Mouse (Mus musculus) right cerebral cortex, adult 2 months (tissue): ENCODE results near the gene Ppp1ca.

ENCODE experiments used
- DNase-seq, 2 experiments: peaks; one replicate each; pipeline ENCODE4 v3.0.0; 2021 to 2022; ENCODE audit warnings: low spot score in 2 of 2

Gene Ppp1ca

DNA sequence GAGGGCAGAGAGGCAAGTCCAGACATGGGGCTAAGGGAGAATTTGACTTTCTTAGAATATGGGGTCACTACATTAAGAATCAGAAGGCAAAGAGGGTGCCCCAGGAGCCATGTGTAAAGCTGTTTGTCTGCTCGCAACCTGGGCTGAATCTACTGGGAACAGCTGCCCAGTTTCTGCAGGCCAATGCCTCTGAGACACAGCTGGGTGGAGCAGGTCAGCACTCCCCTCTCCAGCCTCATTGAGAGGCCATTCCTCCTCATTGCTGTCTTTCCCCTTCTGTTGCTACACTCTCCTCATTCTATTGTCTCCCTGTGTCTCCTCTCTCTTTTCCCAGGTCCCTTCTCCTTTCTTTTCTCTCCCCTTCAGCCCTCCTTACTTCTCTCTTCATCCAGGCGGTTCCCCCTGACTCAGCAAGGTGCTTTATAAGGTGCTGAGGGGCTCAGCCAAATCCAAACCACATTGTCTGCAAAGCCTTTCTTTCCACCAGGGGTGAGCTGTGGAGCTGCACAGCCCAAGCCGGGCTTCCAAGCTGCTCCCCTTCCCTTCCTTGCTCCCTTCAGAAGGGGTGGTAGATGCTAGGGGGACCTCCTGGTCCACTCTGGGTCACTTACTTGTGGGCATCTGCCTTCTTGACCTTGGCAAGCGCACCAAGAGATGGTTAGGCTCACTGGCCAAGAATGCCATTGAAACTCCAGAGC, 20.2 kb downstream of the Ppp1ca start:
- no peak for DNase-seq

DNA sequence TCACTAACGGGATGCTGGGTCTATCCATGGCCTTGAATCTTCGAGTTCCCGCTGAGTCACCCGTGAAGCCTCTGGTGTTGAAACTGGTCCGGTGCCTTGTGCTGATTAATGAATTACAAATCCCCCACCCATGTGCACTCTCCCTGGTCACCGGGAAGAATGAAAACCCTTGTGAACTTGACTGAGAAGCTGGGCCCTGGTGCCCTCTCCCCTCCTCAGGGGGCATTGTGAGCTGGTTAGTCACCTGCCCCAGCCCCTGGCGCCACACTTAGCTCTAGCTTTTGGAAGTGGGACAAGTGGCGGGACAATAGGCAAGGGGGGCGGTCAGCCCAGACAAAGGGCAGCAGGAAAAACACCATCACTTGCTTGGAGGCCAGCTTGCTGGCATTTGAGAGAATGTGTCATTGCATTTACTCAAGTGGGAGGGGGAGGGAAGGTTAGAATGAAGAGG, 21.7 kb downstream of the Ppp1ca start:
- no peak for DNase-seq

DNA sequence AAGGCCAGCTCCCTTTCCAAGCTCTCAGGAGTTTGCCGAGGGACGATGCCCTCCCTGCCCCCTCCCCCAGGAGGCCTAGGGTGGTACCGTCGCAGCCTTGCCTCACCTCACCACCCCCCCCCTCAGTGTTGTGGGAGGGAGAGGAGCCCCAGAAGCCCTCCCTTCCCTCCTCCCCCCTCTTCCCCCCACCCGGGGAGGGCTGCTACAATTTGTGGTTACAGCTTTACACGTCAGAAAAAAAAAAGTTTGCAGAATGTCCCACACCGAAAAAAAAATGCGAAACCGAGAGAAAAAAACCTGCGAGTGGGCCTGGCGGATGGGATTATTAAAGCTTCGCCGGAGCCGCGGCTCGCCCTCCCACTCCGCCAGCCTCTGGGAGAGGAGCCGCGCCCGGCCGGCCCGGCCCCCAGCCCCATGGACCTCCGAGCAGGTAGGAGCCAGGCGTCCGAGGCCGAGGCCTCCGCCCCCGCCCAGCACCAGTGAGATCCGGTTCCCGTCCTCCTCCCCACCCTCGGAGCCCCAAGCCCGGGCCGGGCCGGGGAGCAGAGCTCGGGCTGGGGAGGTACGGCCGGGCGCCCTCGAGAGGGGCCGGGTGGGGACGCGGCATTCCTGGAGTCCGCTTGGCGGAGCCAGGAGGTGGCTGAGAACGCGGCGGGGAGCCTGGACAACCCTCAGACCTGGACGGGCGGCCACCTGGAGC, 22.4 kb downstream of the Ppp1ca start, which contains the start of the genes Clcf1 and AC109138.7:
Clcf1 (plus strand) TSS at position 168 of the 700 bp plus-strand sequence.
AC109138.7 (plus strand) TSS at position 287 of the 700 bp plus-strand sequence.
- no peak for DNase-seq

DNA sequence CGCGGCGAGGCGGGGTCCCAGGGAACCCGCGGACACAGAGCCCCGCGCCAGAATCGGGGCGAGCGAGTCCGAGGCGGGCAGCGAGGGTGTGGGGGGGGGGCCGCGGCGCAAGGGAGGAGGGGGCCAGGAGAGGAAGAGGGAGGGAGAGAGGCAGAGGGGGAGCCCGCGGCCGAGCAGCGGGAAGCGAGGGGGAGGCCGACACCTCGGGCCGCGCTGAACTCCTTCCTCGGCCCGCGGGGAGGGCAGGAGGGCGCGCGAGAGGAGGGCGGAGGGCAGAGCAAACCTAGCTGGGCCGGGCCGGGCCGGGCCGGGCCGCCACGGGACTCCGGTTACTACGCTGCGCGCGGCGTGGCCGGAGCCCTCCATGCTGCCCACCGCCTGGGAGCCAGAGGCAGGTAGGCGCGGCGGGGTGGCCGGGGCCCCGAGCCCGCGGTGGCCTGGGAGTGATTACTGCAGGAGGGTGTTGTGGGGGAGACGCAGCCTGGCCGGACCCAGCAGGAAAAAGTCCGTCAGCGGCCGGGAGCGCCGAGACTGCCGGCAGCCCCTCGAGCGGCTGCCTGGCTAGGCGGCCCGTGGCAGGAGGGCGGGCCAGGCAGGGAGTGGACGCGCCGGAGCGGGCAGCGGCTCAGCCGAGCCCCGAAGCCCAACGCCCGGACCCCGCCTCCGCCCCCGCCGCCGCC, 23.0 kb downstream of the Ppp1ca start:
- DNase-seq = no peak

DNA sequence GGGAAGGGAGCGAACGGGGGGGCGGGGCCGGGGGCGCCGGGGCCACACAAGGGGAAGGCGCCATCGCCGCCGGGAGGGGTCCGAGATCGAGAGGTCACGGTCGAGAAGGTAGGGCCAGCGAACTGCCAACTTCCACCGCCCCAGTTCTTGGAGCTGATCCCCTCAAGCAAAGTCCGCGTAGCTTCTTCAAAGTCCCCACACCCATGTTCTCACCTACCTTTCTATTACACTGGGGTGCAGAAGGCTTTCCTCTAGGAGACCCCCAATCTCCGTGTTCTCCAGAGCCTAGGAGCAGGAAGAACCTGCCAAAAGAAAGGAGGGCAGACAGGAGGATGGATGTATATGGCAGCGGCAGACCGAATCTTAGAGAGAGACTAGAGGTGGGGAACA, 23.6 kb downstream of the Ppp1ca start:
- DNase-seq = no peak

DNA sequence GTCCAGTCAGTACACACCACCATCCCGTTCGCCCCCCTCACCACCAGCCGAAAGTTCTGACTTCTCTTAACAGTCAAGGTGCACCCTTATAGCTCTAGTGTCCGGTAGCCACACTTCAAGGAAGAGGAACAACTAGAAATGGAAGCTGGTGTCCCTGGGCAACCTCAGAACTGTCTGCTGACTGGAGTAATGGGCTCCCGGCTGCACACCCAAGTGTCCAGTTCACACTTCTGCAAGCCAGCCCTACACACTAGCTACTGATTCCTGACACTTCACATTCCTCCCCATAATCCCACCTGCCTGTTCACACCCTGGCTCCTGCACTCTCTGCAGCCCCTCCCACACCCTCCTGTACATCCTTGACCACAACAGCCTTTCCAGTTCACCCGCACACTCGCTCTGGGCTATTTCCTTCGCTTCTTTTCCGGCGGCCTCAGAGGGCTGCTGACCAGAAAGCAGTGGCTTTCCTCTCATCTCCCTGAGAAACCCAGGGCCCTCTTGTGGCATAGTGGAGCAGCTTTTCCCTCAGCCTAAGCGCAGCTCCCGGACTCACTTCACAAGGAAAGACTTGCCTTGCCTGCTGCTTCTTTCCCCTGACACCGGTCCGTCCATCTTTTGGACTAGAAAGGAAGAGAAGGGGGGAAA, 24.3 kb downstream of the Ppp1ca start:
- no peak for DNase-seq

DNA sequence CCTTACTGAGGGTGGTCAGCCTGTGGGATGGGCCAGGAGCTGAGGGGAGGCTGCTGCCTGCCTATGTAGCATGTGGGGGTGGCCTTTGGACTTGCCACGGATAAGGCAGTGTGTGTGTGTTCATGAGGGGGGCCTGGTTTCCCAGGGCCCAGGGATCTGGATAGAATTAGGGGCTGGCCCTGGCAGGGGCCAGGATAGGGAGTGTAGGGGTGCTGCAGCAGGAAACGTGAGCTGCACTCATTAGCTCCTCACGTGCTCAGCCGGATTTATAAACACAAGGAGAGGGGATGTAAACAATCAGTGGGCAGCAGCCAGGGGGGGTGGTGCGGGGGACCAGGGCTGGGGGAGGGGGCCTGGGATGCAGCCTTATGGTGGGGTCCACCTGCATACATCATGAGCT, 25.3 kb downstream of the Ppp1ca start:
- DNase-seq = no peak

DNA sequence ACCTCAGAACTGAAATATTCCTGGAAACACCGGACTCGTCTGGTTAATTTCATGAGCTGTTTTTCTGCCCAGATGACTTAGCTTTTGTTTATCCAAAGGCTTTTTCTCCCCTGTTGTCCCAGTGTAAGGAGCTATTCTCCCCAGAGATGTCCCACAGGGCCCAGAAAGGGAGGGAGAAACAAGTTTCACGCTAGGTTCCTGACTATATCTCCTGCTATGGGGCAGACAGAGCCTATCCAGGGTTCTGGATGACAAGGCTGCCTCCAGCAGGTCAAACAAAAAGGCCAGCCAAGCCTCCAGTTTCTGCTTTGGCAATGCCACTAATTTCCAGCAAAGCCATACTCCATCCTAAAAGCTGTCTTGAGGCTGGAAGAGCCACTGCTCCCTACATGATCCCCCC, 26.0 kb downstream of the Ppp1ca start:
- DNase-seq = no peak

DNA sequence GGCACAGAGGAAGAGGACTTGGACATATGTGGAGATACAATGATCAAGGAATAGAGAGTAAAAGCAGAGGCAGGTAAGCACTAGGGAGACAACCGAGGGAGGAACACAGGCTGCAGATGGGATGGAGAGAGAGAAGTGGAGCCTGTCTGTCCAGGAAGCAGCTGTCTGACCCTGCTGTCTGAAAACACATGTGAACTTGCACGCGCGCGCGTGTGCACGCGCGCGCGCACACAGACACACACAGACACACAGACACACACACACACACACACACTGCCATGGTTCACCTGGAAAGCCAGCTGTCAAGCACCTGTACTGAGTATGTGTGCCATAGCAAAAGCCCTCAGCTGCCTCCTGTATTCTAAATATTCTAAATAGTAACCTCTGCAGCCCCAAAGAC, 26.4 kb downstream of the Ppp1ca start:
- DNase-seq = no peak

DNA sequence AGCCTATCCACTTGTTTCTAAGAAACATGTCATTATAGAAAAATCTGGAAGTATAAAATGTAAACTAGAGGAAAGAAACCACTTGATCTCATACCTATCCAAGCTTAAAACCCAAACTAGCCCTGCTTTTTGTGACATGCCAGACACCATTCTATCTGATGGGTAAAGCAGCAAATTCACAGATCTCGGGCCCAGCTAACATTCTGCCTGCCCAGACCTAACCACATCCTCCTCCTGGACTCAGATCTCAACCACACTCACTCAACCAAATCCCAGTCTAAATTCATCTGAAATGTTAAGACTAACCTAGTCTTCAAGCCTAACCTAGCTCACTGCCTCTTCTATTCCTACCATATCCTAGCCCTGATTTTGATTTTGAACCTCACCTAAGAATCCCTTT, 26.9 kb downstream of the Ppp1ca start:
- no peak for DNase-seq

DNA sequence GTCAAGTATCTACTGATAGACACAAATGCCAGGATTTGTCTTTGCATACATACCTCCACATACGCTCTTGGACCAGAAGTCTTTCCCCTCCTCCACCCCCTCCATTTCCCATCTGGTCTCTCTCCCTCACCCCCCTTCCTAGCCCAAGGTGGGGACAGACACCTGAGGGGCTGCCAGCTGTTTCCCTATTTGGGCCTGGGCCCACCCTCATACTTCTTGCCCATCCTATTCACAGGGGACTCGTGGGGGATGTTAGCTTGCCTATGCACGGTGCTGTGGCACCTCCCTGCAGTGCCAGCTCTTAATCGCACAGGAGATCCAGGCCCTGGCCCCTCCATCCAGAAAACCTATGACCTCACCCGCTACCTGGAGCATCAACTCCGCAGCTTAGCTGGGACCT, 28.1 kb downstream of the Ppp1ca start:
- DNase-seq = no peak

DNA sequence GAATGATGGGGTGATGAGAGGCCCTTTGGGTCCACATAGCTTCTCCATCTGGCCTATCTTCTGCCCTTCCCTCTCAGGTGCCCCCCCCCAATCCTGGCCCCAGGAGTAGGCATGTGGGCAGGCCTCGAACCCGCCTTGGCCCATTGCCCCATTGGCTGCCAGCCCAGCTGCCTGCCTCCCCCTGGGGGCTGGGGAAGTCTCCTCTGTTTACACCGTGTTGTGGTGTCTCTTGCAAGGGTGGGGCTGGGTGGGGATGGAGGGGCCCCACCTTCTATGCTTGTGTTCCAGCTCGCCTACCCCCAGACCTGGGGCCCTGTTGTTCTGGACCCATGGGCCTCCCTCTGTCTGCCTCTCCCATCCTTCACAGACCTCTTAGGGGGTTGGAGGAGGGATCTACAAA, 28.6 kb downstream of the Ppp1ca start:
- no peak for DNase-seq

DNA sequence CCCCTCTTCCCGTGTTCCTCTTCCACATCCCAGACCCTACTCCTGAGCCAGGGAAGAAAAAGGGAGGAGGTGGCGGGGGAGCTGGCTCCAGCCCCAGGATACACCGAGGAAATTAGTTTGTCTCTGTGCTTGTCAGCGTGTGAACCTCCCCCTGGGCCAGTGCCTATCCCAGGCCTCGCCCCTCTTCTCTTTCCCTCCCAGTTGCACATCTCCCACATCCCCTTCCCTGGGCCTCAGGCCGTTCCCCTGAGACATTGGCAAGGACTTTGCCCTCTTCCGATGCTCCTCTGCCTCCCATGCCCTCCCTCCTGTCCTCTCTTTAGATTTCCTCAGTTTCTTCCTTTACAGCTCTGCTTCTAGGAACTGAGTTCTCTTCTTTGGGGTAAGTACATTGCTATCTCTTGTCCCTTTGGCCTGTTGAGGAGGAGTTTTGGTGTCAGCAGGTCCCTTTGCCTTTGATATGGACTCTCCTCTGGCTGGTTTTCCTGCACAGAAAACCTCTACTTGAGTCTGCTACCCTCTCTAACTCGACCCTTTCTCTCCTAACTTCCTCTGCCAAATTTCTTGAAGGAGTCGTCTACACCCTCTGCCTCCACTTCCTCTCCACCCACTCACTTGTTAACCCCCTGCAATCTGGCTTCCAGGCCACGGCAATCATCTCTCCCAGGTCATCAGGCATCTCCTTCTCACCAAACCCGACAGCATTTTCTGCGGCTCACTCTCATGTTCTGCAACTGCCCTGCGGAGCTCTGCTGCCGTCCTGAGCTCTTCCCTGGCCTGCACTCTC, 29.3 kb downstream of the Ppp1ca start:
- DNase-seq = no peak

DNA sequence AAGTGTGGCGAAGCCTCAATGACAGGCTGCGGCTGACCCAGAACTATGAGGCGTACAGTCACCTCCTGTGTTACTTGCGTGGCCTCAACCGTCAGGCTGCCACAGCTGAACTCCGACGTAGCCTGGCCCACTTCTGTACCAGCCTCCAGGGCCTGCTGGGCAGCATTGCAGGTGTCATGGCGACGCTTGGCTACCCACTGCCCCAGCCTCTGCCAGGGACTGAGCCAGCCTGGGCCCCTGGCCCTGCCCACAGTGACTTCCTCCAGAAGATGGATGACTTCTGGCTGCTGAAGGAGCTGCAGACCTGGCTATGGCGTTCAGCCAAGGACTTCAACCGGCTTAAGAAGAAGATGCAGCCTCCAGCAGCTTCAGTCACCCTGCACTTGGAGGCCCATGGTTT, 30.3 kb downstream of the Ppp1ca start:
- DNase-seq = no peak

DNA sequence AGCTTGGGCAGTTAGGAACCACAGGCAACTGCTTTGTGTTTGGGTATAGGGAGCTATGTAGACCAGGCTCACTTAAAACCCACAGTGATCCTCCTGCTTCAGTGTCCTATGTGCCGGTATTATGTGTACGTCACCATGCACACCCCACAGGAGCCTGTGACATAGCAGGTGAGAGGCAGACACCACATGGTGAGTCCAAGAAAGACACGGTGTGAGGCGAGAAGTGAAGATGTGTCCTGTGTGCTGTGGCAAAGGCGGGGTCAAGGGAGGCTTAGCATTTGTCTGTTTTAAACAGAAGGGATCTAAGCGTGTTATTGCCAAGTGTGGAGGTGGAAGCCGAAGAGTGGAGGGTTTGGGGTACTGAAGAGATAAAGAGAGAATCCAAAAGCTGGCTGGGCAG, 34.9 kb downstream of the Ppp1ca start:
- no peak for DNase-seq

DNA sequence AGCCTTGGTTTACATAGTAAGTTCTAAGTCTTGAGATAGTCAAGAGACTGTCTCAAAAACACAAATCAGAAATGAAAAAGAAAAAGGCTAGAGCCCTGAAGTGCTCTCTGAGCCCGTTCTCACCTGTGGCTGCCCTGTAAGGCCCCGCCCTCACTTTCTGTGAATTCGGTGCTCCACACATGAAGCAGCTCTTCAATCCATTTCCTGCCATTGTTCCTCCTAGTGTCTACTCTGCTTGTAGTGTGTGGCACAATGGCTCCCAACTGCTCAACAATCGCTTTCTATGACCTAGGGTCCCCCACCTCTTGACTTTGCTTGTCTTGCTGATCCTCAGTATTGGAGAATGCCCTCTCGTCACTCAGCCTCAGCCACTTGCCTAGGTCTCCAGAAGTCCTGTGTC, 35.6 kb downstream of the Ppp1ca start:
- no peak for DNase-seq

DNA sequence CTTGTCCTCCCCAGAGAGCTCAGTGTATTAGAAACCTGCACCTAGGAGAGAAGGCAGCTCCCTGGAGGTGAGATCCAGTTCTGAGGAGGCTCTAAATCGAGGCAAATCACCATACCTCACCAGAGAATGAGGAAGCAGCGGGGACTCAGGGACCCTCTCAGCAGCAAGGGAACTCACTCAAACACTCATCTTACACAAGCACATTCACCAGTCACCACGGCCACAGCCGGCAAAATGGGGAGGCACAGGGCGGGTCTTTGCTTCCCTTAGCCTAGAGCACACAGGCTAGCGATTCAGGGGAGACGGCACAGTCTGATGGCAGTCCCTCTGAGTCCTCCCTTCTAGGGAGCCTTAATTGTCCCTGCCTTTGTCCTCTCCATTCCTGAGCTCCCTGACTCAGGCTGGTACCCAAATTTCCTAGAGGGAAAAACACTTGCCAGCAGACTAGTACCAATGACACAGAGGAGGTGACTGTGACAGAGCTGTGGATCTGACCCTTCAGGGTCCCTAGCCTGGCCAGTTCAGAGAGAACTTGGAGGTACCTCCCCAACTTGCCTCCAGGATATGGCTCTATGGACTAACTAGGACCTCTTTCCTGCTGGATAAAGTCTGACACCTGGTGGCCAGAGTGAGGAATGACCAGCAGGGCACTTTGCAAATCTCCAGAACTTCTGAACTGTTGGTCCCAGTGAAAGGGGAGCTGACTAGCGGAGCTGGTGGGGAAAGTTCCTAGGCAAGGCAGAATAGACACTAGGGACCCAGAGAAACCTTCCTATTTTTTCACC, 36.2 kb downstream of the Ppp1ca start:
- peak; percentile 72 to 80 for DNase-seq

DNA sequence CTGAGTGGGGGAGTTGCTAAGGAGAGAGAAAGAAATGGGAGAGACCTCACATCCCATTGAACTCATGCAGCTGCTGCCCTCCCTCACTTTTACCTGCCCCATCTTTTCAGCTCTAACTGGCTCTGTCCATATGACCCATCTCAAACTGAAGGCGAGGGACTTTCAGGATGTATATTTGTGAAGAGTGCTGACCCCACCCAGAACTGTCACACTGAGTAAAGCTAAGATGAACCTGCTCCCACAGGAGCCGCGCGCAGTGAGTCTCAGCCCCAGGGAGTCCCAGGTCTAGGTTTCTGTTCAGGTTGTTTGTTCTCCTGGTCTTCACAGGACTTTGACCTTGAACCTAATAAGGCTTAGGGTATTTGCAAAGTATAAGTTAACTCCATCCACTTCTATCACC, 37.0 kb downstream of the Ppp1ca start:
- no peak for DNase-seq

DNA sequence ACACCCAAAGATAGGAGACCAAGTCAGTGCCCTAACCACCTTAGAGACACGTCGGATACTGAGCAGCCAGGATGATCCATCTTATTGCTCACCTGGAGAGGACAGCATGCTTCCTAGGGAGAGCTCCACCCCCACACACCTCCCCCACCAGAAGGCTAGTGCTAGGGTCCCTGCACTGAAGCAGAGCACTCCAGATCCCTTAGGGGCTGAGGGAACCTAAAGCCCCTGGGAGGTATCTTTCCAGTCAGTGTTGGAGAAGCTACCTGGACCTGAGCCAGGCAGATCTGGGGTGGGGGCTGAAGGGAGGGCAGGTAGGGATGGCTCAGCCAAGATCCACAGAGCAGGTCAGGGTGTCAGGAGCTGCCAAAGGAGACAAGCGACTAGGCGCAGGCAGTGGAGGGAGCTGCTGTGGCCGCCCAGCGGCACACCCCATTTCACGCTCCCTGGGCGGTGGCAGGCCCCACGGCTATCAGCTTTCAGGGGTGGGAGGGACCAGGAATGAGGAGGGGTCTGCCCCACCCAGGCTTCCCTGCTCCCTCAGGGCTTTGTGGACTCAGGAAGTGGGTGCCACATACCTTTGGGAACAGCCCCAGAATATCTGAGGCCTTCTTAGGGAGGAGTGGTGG, 37.7 kb downstream of the Ppp1ca start:
- DNase-seq = no peak

DNA sequence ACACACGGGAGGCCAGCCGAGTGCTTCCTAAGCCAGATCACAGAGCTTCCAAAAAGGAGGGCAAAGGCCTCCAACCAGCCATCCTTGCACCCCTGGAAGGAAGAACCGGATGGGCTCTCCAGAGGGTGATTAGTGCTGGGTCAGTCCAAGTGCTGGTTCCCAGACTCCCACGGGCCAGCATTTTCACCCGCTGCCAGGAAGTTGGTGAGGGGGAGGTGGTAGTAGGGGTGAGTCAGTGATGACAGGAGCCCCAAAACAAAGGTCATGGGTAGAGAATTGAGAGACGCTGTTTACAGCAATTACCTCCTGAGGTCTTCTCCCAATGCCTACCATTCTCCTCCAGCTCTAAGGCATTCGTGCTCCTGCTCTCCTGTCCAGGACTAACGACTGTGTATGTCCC, 38.5 kb downstream of the Ppp1ca start:
- no peak for DNase-seq
